Mouse (Mus musculus): Measurements from ENCODE around the gene Elof1.
A peak's percentile ranks its signal among the peaks of the same experiment; 100 is the strongest.

Gene Elof1

GRCm38 (mm10) chr9:22136765-22137547 is 20.0 kb upstream of the Elof1 start:
- no peak for DNase-seq (ENCODE audit: low read depth, low spot score)

GRCm38 (mm10) chr9:22135644-22136390 is 18.8 kb upstream of the Elof1 start, which contains the start of gene Acp5:
TSS of gene Acp5 (minus strand) at chr9:22135711.
- DNase-seq (ENCODE audit: low read depth, low spot score), result peak; percentile 74

GRCm38 (mm10) chr9:22134988-22135643 is 18.1 kb upstream of the Elof1 start:
- no peak for DNase-seq (ENCODE audit: low read depth, low spot score)

GRCm38 (mm10) chr9:22134246-22134890 is 17.4 kb upstream of the Elof1 start:
- no peak for DNase-seq (ENCODE audit: low read depth, low spot score)

GRCm38 (mm10) chr9:22132220-22132619 is 15.2 kb upstream of the Elof1 start:
- DNase-seq (ENCODE audit: low read depth, low spot score), result no peak

- DNase-seq (ENCODE audit: low read depth, low spot score), result no peak
Observed at GRCm38 (mm10) chr9:22131226-22131981, 14.4 kb upstream of the Elof1 start.

- DNase-seq (ENCODE audit: low read depth, low spot score), result no peak
Observed at GRCm38 (mm10) chr9:22125246-22126027, 8.5 kb upstream of the Elof1 start.

- DNase-seq (ENCODE audit: low read depth, low spot score), result no peak
Observed at GRCm38 (mm10) chr9:22124169-22124568, 7.2 kb upstream of the Elof1 start.

GRCm38 (mm10) chr9:22123069-22123609 is 6.2 kb upstream of the Elof1 start:
- no peak for DNase-seq (ENCODE audit: low read depth, low spot score)

GRCm38 (mm10) chr9:22122005-22122404 is 5.0 kb upstream of the Elof1 start:
- no peak for DNase-seq (ENCODE audit: low read depth, low spot score)

- DNase-seq (ENCODE audit: low read depth, low spot score), result no peak
Observed at GRCm38 (mm10) chr9:22121545-22121944, 4.6 kb upstream of the Elof1 start.

- DNase-seq (ENCODE audit: low read depth, low spot score), result no peak
Observed at GRCm38 (mm10) chr9:22119543-22119942, 2.6 kb upstream of the Elof1 start.

- DNase-seq (ENCODE audit: low read depth, low spot score), result peak; percentile 67
Observed at GRCm38 (mm10) chr9:22117754-22118456, 933 bp upstream of the Elof1 start.

- DNase-seq (ENCODE audit: low read depth, low spot score), result peak; percentile 19
Observed at GRCm38 (mm10) chr9:22116086-22116485, 886 bp downstream of the Elof1 start.

GRCm38 (mm10) chr9:22115635-22116034 is 1.3 kb downstream of the Elof1 start:
- no peak for DNase-seq (ENCODE audit: low read depth, low spot score)

- no peak for DNase-seq (ENCODE audit: low read depth, low spot score)
Observed at GRCm38 (mm10) chr9:22108194-22108593, 8.8 kb downstream of the Elof1 start.

- no peak for DNase-seq (ENCODE audit: low read depth, low spot score)
Observed at GRCm38 (mm10) chr9:22099922-22100321, 17.1 kb downstream of the Elof1 start.

GRCm38 (mm10) chr9:22098993-22099696 is 17.8 kb downstream of the Elof1 start, which contains the start of gene Cnn1:
TSS of gene Cnn1 (plus strand) at chr9:22099216.
- no peak for DNase-seq (ENCODE audit: low read depth, low spot score)

- no peak for DNase-seq (ENCODE audit: low read depth, low spot score)
Observed at GRCm38 (mm10) chr9:22095854-22096307, 21.1 kb downstream of the Elof1 start.
